Mouse (Mus musculus) myocyte (in vitro differentiated cells): ENCODE measurements around the gene S100a4.

Experiments used
- CEBPB ChIP-seq: IDR thresholded peaks from 2 replicates; pipeline ENCODE4 v1.6.1; 2011; ENCODE audit warnings: mild to moderate bottlenecking, moderate library complexity; ENCODE audit not compliant: poor library complexity, insufficient read depth, severe bottlenecking
- E2F4 ChIP-seq: IDR thresholded peaks from one replicate; pipeline ENCODE4 v1.6.1; 2011; ENCODE audit warnings: mild to moderate bottlenecking, control low read depth, moderate library complexity; ENCODE audit not compliant: insufficient read depth
- MAX ChIP-seq: IDR thresholded peaks from one replicate; pipeline ENCODE4 v1.6.1; 2011; ENCODE audit warnings: low read depth, mild to moderate bottlenecking, control low read depth
- MYOD1 ChIP-seq, 3 experiments: IDR thresholded peaks; one replicate each; pipeline ENCODE4 v1.6.1; 2011; ENCODE audit warnings: control low read depth in 2 of 3, low read depth in 2 of 3, mild to moderate bottlenecking in 2 of 3, moderate library complexity in 1 of 3; ENCODE audit not compliant: insufficient read length in 2 of 3, control insufficient read depth in 1 of 3
- MYOG ChIP-seq, 3 experiments: IDR thresholded peaks; one replicate each; pipeline ENCODE4 v1.6.1; 2011; ENCODE audit warnings: control low read depth in 2 of 3, low read depth in 2 of 3, mild to moderate bottlenecking in 2 of 3; ENCODE audit not compliant: insufficient read length in 2 of 3, control insufficient read depth in 1 of 3, insufficient read depth in 1 of 3
- POLR2A ChIP-seq: IDR thresholded peaks from one replicate; pipeline ENCODE4 v1.6.1; 2011; ENCODE audit warnings: low read depth, mild to moderate bottlenecking, control low read depth, moderate library complexity; ENCODE audit not compliant: insufficient read length
- POLR2AphosphoS2 ChIP-seq: IDR thresholded peaks from one replicate; pipeline ENCODE4 v1.6.1; 2011; ENCODE audit warnings: low read depth, control low read depth; ENCODE audit not compliant: insufficient read length
- REST ChIP-seq: IDR thresholded peaks from one replicate; pipeline ENCODE4 v1.6.1; 2011; ENCODE audit warnings: mild to moderate bottlenecking, control low read depth, moderate library complexity; ENCODE audit not compliant: insufficient read depth, insufficient read length
- TCF12 ChIP-seq: IDR thresholded peaks from one replicate; pipeline ENCODE4 v1.6.1; 2011; ENCODE audit warnings: mild to moderate bottlenecking, control low read depth; ENCODE audit not compliant: poor library complexity, insufficient read depth, severe bottlenecking
- TCF3 ChIP-seq: IDR thresholded peaks from one replicate; pipeline ENCODE4 v1.6.1; 2011; ENCODE audit warnings: low read depth, control low read depth; ENCODE audit not compliant: insufficient read length
- USF1 ChIP-seq: IDR thresholded peaks from one replicate; pipeline ENCODE4 v1.6.1; 2011; ENCODE audit warnings: low read depth, mild to moderate bottlenecking, control low read depth, moderate library complexity

- no peak for TF ChIP-seq MYOD1 (IDR thresholded peaks at IDR 0.05; ENCODE audit: control insufficient read depth in 1 of 3, insufficient read length in 2 of 3, low read depth in 2 of 3)
- no peak for TF ChIP-seq POLR2A
- no peak for TF ChIP-seq CEBPB
- TF ChIP-seq MAX: no peak
- TF ChIP-seq USF1: no peak
- TF ChIP-seq E2F4: no peak
- no peak for TF ChIP-seq MYOG (IDR thresholded peaks at IDR 0.05; ENCODE audit: control insufficient read depth in 1 of 3, insufficient read depth in 1 of 3, insufficient read length in 2 of 3, low read depth in 2 of 3)
- TF ChIP-seq TCF12: no peak
- no peak for TF ChIP-seq POLR2AphosphoS2
- no peak for TF ChIP-seq TCF3
- no peak for TF ChIP-seq REST
These were observed 45.4 kb downstream of the S100a4 start for GRCm38 (mm10) chr3:90648981-90649380.
